Mouse (Mus musculus) erythroblast, embryonic 14.5 days (primary cell): ENCODE measurements around the gene Haao. TPM values are rescaled to one million over a fixed set of nuclear protein-coding genes. Genes with fewer than 3 reads are reported as not detected.
A peak's percentile ranks its signal among the peaks of the same experiment; 100 is the strongest.

Experiments used
- H3K27me3 ChIP-seq: 2 replicates; pipeline ENCODE4 v1.6.1; 2012; ENCODE audit warnings: inconsistent platforms; ENCODE audit not compliant: control insufficient read depth
- H3K36me3 ChIP-seq: 2 replicates; pipeline ENCODE4 v1.6.1; 2012; ENCODE audit warnings: mild to moderate bottlenecking, inconsistent platforms; ENCODE audit not compliant: control insufficient read depth
- H3K4me1 ChIP-seq: 2 replicates; pipeline ENCODE4 v1.6.1; 2012; ENCODE audit warnings: inconsistent platforms; ENCODE audit not compliant: control insufficient read depth
- H3K4me3 ChIP-seq: replicated peaks from 2 replicates; pipeline ENCODE3; 2012; ENCODE audit warnings: moderate library complexity, mild to moderate bottlenecking, inconsistent platforms
- H3K9me3 ChIP-seq: 2 replicates; pipeline ENCODE4 v1.6.1; 2012; ENCODE audit warnings: low read length, inconsistent platforms, mixed read lengths; ENCODE audit not compliant: control insufficient read depth
- GATA1 ChIP-seq: IDR thresholded peaks from 2 replicates; pipeline ENCODE4 v1.6.1; 2012; ENCODE audit warnings: low read length, inconsistent platforms, mixed read lengths
- TAL1 ChIP-seq: IDR thresholded peaks from 3 replicates; pipeline ENCODE4 v1.6.1; 2012; ENCODE audit warnings: low read length, inconsistent platforms, mixed read lengths
- polyA plus RNA-seq: library from polyadenylated mRNA; stranded (reverse); fragments of >175 nt; gene quantifications from 2 replicates; pipeline ENCODE4 v1.2.3, GENCODE M21; 2012

The Haao gene
- polyA plus RNA-seq, 1 experiment: not detected

GRCm38 (mm10) chr17:83847100-83847499 lies 663 bp downstream of the Haao start:
- Histone ChIP-seq H3K27me3 (no peaks in the 10 kb centered on the region), H3K36me3 (no peaks in the 10 kb centered on the region; the same call in 1 of the 2 replicates), H3K4me3 (no peak overlapping the region), H3K4me1 (peaks cover 17% of the 10 kb centered on the region), H3K9me3 (no peaks in the 10 kb centered on the region)
- TF ChIP-seq GATA1: no peak
- TF ChIP-seq TAL1: no peak

- TF ChIP-seq TAL1 (no peak), GATA1 (no peak)
- H3K27me3 ChIP-seq: no peaks in the 10 kb centered on the region
- peak overlapping the region; percentile 25 for H3K4me3 ChIP-seq
- no peaks in the 10 kb centered on the region; the same call in 1 of the 2 replicates for H3K36me3 ChIP-seq
- H3K9me3 ChIP-seq: no peaks in the 10 kb centered on the region
- H3K4me1 ChIP-seq: peaks cover 17% of the 10 kb centered on the region
Measured at GRCm38 (mm10) chr17:83846301-83847021, 1.3 kb downstream of the Haao start.

- H3K9me3 ChIP-seq: no peaks in the 10 kb centered on the region
- no peaks in the 10 kb centered on the region; the same call in 1 of the 2 replicates for H3K36me3 ChIP-seq
- no peak overlapping the region for H3K4me3 ChIP-seq
- TF ChIP-seq GATA1 (no peak), TAL1 (no peak)
- H3K27me3 ChIP-seq: no peaks in the 10 kb centered on the region
- peaks cover 16% of the 10 kb centered on the region for H3K4me1 ChIP-seq
Measured at GRCm38 (mm10) chr17:83845538-83845937, 2.2 kb downstream of the Haao start.

GRCm38 (mm10) chr17:83843780-83844179 lies 4.0 kb downstream of the Haao start:
- Histone ChIP-seq H3K4me3 (no peak overlapping the region), H3K27me3 (0 out of 2 replicates have a peak, but pooled peaks cover 2% of the 10 kb centered on the region), H3K36me3 (no peaks in the 10 kb centered on the region; the same call in 1 of the 2 replicates), H3K4me1 (peaks cover 7% of the 10 kb centered on the region), H3K9me3 (no peaks in the 10 kb centered on the region)
- no peak for TF ChIP-seq TAL1
- no peak for TF ChIP-seq GATA1

GRCm38 (mm10) chr17:83841011-83841410 lies 6.8 kb downstream of the Haao start:
- no peaks in the 10 kb centered on the region; the same call in 1 of the 2 replicates for H3K36me3 ChIP-seq
- TF ChIP-seq TAL1 (no peak), GATA1 (no peak)
- no peaks in the 10 kb centered on the region for H3K9me3 ChIP-seq
- H3K4me3 ChIP-seq: no peak overlapping the region
- H3K27me3 ChIP-seq: 0 out of 2 replicates have a peak, but pooled peaks cover 2% of the 10 kb centered on the region
- H3K4me1 ChIP-seq: no peaks in the 10 kb centered on the region

GRCm38 (mm10) chr17:83839132-83839531 lies 8.6 kb downstream of the Haao start:
- no peaks in the 10 kb centered on the region; the same call in 1 of the 2 replicates for H3K36me3 ChIP-seq
- 0 out of 2 replicates have a peak, but pooled peaks cover 2% of the 10 kb centered on the region for H3K27me3 ChIP-seq
- no peak overlapping the region for H3K4me3 ChIP-seq
- H3K9me3 ChIP-seq: no peaks in the 10 kb centered on the region
- TF ChIP-seq GATA1 (no peak), TAL1 (no peak)
- peaks cover 3% of the 10 kb centered on the region for H3K4me1 ChIP-seq

GRCm38 (mm10) chr17:83837659-83838190 lies 10.0 kb downstream of the Haao start:
- Histone ChIP-seq H3K4me1 (peaks cover 8% of the 10 kb centered on the region), H3K4me3 (no peak overlapping the region), H3K27me3 (0 out of 2 replicates have a peak, but pooled peaks cover 2% of the 10 kb centered on the region), H3K9me3 (no peaks in the 10 kb centered on the region), H3K36me3 (no peaks in the 10 kb centered on the region; the same call in 1 of the 2 replicates)
- TF ChIP-seq TAL1 (no peak), GATA1 (no peak)

- Histone ChIP-seq H3K9me3 (no peaks in the 10 kb centered on the region), H3K4me3 (no peak overlapping the region), H3K4me1 (peaks cover 17% of the 10 kb centered on the region), H3K27me3 (0 out of 2 replicates have a peak, but pooled peaks cover 2% of the 10 kb centered on the region), H3K36me3 (no peaks in the 10 kb centered on the region; the same call in 1 of the 2 replicates)
- TF ChIP-seq TAL1 (no peak), GATA1 (no peak)
Measured at GRCm38 (mm10) chr17:83836048-83836447, 11.7 kb downstream of the Haao start.

- no peak for TF ChIP-seq TAL1
- no peak for TF ChIP-seq GATA1
- H3K4me1 ChIP-seq: peaks cover 17% of the 10 kb centered on the region
- H3K27me3 ChIP-seq: 0 out of 2 replicates have a peak, but pooled peaks cover under 1% of the 10 kb centered on the region
- H3K4me3 ChIP-seq: no peak overlapping the region
- no peaks in the 10 kb centered on the region; the same call in 1 of the 2 replicates for H3K36me3 ChIP-seq
- H3K9me3 ChIP-seq: no peaks in the 10 kb centered on the region
Measured at GRCm38 (mm10) chr17:83834120-83834519, 13.6 kb downstream of the Haao start.
